In the genomic region with DNA sequence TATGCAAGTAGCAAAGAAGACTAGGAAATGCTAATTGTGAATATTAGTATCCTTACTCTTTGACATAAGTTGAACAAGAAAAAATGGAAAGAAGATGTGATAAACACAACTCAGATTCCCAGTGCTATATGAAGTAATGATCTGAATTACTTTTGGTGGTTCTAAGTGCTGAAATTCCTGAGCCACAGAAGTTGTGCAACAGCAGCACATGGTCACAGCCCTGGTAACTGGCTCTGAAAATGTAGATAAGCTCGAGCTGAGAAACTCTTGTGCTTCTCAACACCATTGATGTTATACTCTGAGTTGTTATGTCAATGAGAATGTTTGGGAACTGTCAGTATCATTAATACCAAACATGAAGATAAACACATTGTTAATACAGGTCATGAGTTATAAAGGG, we compare ENCODE assay signal across 26 mouse cellular contexts.
DNase-seq lines count a peak whose midpoint lies in the region; ATAC-seq and TF ChIP-seq lines count a peak whose summit lies in the region.
"Had no signal": no experiment of that assay in that cellular context is flagged by ENCODE, and none has a peak within 500 bp of the region (broad histone marks: within the 10 kb centered on the region; RNA-seq: fewer than 3 reads in every experiment).

No protein-coding gene starts in this region.

- H3K36me3 ChIP-seq in C2C12 (ENCODE audit: control insufficient read depth, insufficient read depth) = no peaks in the 10 kb centered on the region
- no peaks in the 10 kb centered on the region for H3K36me3 ChIP-seq in intestine, embryonic 16.5 days (ENCODE audit: control insufficient read depth, insufficient read depth, low read length)
- H3K36me3 ChIP-seq: embryonic facial prominence, embryonic 12.5 days; embryonic facial prominence, embryonic 15.5 days; G1E; heart, embryonic 10.5 days; heart, embryonic 13.5 days; hindbrain, embryonic 15.5 days had no signal

- no peak for TF ChIP-seq CTCF in C2C12 (IDR thresholded peaks at IDR 0.05; ENCODE audit: control insufficient read depth, insufficient read depth, insufficient read length)

- no peak overlapping the region for H3K9ac ChIP-seq in intestine, embryonic 16.5 days (ENCODE audit: low read depth, low read length)
- H3K9ac ChIP-seq: embryonic facial prominence, embryonic 12.5 days; embryonic facial prominence, embryonic 15.5 days; forebrain, postnatal 0 days; heart, embryonic 13.5 days; hindbrain, embryonic 15.5 days had no signal

- no peaks in the 10 kb centered on the region for H3K79me2 ChIP-seq in C2C12 (ENCODE audit: control insufficient read depth, insufficient read depth)

- no peaks in the 10 kb centered on the region for H3K27me3 ChIP-seq in C2C12 (ENCODE audit: control insufficient read depth, insufficient read depth, insufficient read length)
- no peaks in the 10 kb centered on the region for H3K27me3 ChIP-seq in intestine, embryonic 16.5 days (replicated peaks; ENCODE audit: control insufficient read depth, insufficient read depth, low read length)
- H3K27me3 ChIP-seq: CH12.LX; embryonic facial prominence, embryonic 12.5 days; embryonic facial prominence, embryonic 15.5 days; heart, embryonic 13.5 days; hindbrain, embryonic 15.5 days had no signal

- H3K4me3 ChIP-seq in C2C12 (ENCODE audit: insufficient read depth, poor library complexity, severe bottlenecking) = no peak overlapping the region
- no peak overlapping the region for H3K4me3 ChIP-seq in intestine, embryonic 16.5 days (ENCODE audit: low read length)
- H3K4me3 ChIP-seq: embryonic facial prominence, embryonic 12.5 days; embryonic facial prominence, embryonic 15.5 days; gastrocnemius, adult 2 months; heart, embryonic 10.5 days; heart, embryonic 13.5 days; hindbrain, embryonic 15.5 days had no signal

- H3ac ChIP-seq in C2C12 (ENCODE audit: control insufficient read depth, insufficient read length, low read depth) = no peak overlapping the region

- no peaks in the 10 kb centered on the region for H3K4me1 ChIP-seq in intestine, embryonic 16.5 days (ENCODE audit: control insufficient read depth, insufficient read depth, low read length)
- H3K4me1 ChIP-seq: embryonic facial prominence, embryonic 12.5 days; embryonic facial prominence, embryonic 15.5 days; heart, embryonic 10.5 days; heart, embryonic 13.5 days; hindbrain, embryonic 15.5 days had no signal

- DNase-seq in 416B (ENCODE audit: low read depth) = peak; percentile 26
- no peak for DNase-seq in adrenal gland, postnatal 36 days
- no peak for DNase-seq in right cerebral cortex, postnatal 36 days (ENCODE audit: low spot score in 2 of 2)
- DNase-seq: adrenal gland, adult 8-10 months; adrenal gland, postnatal 25 days; cerebellum, adult 18-20 months; cerebellum, adult 9-10 months; cerebellum, postnatal 14 days; forebrain, postnatal 0 days; gastrocnemius, adult 2 months; gastrocnemius, postnatal 14 days; heart, adult 18-20 months; heart, postnatal 14 days; heart, postnatal 4 days had no signal

- no peak overlapping the region for H3K4me2 ChIP-seq in intestine, embryonic 16.5 days (ENCODE audit: low read depth, low read length)
- H3K4me2 ChIP-seq: embryonic facial prominence, embryonic 12.5 days; embryonic facial prominence, embryonic 15.5 days; heart, embryonic 13.5 days; hindbrain, embryonic 15.5 days had no signal

- WGBS in intestine, embryonic 16.5 days = 58% methylated on average over 1 of the region's 1 CpGs

- H3K9me3 ChIP-seq in intestine, embryonic 16.5 days (ENCODE audit: control insufficient read depth, low read length) = no peaks in the 10 kb centered on the region
- H3K9me3 ChIP-seq: embryonic facial prominence, embryonic 12.5 days; embryonic facial prominence, embryonic 15.5 days; G1E; heart, embryonic 13.5 days; hindbrain, embryonic 15.5 days had no signal

- peak; percentile 74 for ATAC-seq in common myeloid progenitor, adult 5-6 weeks (replicated peaks; ENCODE audit: low read depth, poor library complexity, severe bottlenecking)
- peak; percentile 93 for ATAC-seq in megakaryocyte progenitor cell, adult 5-6 weeks (replicated peaks; ENCODE audit: poor library complexity)
- ATAC-seq in intestine, embryonic 16.5 days = no peak
- ATAC-seq: forebrain, embryonic 14.5 days; forebrain, postnatal 0 days had no signal

- H3K79me3 ChIP-seq in C2C12 (ENCODE audit: low read depth) = no peaks in the 10 kb centered on the region

- no peak overlapping the region for H3K27ac ChIP-seq in intestine, embryonic 16.5 days (ENCODE audit: low read length)
- H3K27ac ChIP-seq: embryonic facial prominence, embryonic 12.5 days; embryonic facial prominence, embryonic 15.5 days; gastrocnemius, adult 2 months; heart, embryonic 10.5 days; heart, embryonic 13.5 days; hindbrain, embryonic 15.5 days had no signal

TF ChIP-seq in C2C12, 6 proteins besides CTCF, POLR2A, EP300 and RAD21:
- TF ChIP-seq MAX (IDR thresholded peaks at IDR 0.05) = no peak
- TF ChIP-seq CEBPB (IDR thresholded peaks at IDR 0.05; ENCODE audit: low read depth) = peak; percentile 41
